Mouse (Mus musculus) left cerebral cortex, postnatal 10 days (tissue): Measurements from ENCODE around the gene Nfib. TPM values are rescaled to one million over a fixed set of nuclear protein-coding genes. Genes with fewer than 3 reads are reported as not detected.

Experiments used
- DNase-seq, 2 experiments: peaks; one replicate each; pipeline ENCODE4 v3.0.0; 2021 to 2022; ENCODE audit warnings: low spot score in 2 of 2, mixed read lengths in 1 of 2; ENCODE audit errors: extremely low spot score in 1 of 2
- intact Hi-C: fragments of 180-260 bp; cut with DNase I; formaldehyde crosslinking; loops from one replicate; pipeline ENCODE4 v1.15.1; 2025
- total RNA-seq, 2 experiments: library from RNA; stranded (reverse); gene quantifications; 2 replicates each; pipeline ENCODE4 v1.2.3; 2021

Nfib gene
- total RNA-seq, 2 experiments from 2014 or later = 105 to 109 TPM

- no peak for DNase-seq
- intact Hi-C loops = no loop called here
Observed at GRCm38 (mm10) chr4:82558816-82559215, 146.7 kb downstream of the Nfib start.

DNA sequence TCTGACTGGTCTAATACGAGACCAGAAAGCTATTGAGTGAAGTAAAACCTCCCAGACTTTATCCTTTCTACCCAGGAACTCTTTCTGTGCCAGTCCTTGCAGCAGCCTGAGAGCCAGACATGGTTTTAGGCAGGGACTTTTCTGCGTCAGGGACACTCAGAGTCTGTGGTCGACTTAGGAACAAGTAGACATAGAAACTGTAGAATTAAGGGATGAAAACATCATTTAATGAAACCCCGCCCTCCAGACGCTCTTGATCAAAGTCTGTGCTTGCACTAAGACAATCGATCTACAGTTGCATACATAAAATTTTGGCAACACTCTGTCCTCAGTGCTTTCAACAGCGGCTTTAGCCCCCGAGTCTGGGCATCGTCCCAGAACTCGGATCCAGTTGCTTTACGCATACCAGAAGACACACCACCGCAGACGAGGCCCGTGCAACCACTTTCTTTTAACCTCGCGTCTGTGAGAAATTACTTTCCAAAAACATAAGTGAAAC is 149.8 kb downstream of the Nfib start:
- peak in 1 of 2 experiments; percentile 36 for DNase-seq
- intact Hi-C loops = no loop called here

- intact Hi-C loops = no loop called here
- DNase-seq = no peak
Observed at GRCm38 (mm10) chr4:82553658-82554057, 151.9 kb downstream of the Nfib start.

GRCm38 (mm10) chr4:82552238-82552637 is 153.3 kb downstream of the Nfib start:
- intact Hi-C loops = no loop called here
- DNase-seq = no peak

GRCm38 (mm10) chr4:82549762-82550380 is 155.7 kb downstream of the Nfib start:
- no peak for DNase-seq
- intact Hi-C loops = no loop called here

DNA sequence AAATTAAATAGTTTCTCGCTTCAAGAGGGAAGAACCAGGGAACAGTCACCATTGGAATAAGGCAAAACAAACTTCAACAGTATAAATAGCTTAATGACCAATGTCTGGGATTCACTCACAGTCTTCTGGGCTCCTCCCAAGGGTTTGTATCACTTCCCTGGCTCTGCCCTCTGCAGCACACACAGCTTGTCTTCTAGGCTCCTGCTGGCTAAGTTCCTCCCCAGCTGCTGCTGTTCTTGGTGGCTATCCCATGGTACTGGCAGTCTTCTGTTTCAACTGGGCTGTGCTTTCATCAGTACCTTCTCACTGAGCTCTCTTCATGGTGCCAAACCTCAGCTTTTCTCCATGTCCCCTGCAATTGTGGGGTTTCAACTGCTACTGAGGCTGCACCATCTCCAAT is 157.3 kb downstream of the Nfib start:
- DNase-seq = no peak
- intact Hi-C loops = no loop called here

GRCm38 (mm10) chr4:82543936-82544335 is 161.6 kb downstream of the Nfib start:
- intact Hi-C loops = loop anchor here (5.0 kb wide), 1 partner anchor 68 kb away; no protein-coding TSS in a partner anchor
- no peak for DNase-seq

- intact Hi-C loops = loop anchor here (5.0 kb wide), 1 partner anchor 69 kb away; no protein-coding TSS in a partner anchor
- no peak for DNase-seq
Observed at GRCm38 (mm10) chr4:82543398-82543740, 162.2 kb downstream of the Nfib start.

GRCm38 (mm10) chr4:82542656-82543397 is 162.7 kb downstream of the Nfib start:
- intact Hi-C loops = loop anchor here (5.0 kb wide), 1 partner anchor 69 kb away; no protein-coding TSS in a partner anchor
- no peak for DNase-seq

GRCm38 (mm10) chr4:82541894-82542510 is 163.5 kb downstream of the Nfib start:
- intact Hi-C loops = loop anchor here (5.0 kb wide), 1 partner anchor 70 kb away; no protein-coding TSS in a partner anchor
- DNase-seq = peak; percentile 75 to 88

DNA sequence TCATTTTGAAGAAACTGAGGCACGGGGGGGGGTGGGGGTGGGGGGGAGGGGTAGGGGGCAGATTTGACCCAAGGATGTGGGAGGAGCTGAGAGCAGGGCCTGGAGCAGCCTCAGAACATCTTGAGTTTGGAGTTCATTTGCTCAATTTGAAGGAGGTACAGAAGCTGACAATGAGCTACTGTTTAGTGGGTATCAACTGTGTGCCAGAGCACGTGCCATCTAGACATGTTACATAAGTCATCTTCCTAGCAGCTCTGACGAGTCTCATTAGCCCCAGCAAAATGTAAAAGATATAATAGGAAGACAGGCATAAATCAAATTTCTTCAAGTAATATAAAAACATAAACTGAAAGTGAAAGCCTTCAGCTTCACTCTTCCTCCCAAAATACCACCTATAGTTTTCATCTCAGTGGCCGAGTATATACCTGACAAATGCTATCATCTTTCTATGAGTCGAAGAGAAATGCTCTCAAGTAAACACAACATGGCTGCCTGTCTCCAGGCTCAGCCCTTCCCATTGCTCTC is 165.0 kb downstream of the Nfib start:
- intact Hi-C loops = loop anchor here (5.0 kb wide), 1 partner anchor 72 kb away; no protein-coding TSS in a partner anchor

DNA sequence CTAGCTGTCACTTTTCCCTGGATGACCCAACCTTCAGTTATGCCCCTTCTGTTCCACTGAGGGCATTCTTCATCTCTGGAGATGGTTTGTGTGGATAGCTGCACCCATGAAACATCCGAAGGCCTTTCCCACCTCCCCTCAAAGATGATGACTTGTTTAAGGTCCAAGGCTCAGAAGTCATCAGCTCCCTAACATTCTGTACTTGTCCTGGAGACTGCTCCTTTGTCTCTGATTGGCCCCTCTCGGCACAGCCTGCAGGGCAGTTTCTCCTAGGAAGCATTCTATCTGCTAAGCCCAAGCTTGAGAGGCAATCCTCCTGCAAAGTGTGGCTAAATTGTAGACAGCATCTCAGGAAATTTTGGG is 165.5 kb downstream of the Nfib start:
- intact Hi-C loops = loop anchor here (5.0 kb wide), 1 partner anchor 72 kb away; no protein-coding TSS in a partner anchor
- DNase-seq = no peak

More for the DNA sequence above, 165.0 kb downstream of the Nfib start:
- DNase-seq = no peak

GRCm38 (mm10) chr4:82539406-82540047 is 166.0 kb downstream of the Nfib start:
- intact Hi-C loops = loop anchor here (2.0 to 10.0 kb wide), 4 partner anchors 37 to 395 kb away; no protein-coding TSS in a partner anchor
- no peak for DNase-seq

GRCm38 (mm10) chr4:82538815-82539214 is 166.7 kb downstream of the Nfib start:
- intact Hi-C loops = loop anchor here (2.0 to 10.0 kb wide), 3 partner anchors 36 to 396 kb away; no protein-coding TSS in a partner anchor
- DNase-seq = no peak

DNA sequence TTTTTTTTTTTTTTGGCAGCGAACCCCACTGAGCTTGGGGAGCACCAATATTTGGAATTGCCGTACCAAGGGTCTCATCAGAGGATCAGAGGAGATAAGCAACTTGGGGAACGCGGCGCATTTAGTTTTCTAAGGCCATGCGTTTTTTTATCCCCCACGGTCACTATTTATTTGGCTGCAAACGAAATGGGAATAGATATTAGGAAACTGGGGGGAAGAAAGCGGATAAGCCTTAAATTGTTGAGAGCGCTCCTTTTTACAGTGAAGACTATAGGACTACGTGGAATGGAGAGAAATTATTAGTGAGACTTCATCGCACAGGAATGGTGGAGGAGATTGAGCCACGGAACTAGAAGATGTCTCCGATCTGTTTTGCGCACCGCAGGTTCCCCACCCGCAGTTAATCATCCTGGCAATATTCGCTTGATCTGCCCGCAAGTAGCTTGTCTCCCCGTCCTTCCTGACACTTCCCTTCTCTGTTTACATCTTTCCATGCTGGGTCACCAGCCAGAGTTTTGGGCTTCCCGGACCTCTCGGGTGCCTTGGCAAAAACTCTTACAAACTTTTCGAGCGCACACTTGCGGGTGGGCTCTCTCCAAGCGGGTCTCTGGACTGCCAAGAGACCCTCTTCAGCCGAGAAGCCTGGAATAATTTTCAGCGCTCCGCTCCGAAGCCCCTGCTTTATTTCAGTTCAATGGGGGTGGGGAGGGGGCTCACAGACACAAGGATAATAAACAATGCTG is 167.3 kb downstream of the Nfib start:
- DNase-seq = no peak
- intact Hi-C loops = loop anchor here (2.0 to 10.0 kb wide), 3 partner anchors 35 to 397 kb away; no protein-coding TSS in a partner anchor

DNA sequence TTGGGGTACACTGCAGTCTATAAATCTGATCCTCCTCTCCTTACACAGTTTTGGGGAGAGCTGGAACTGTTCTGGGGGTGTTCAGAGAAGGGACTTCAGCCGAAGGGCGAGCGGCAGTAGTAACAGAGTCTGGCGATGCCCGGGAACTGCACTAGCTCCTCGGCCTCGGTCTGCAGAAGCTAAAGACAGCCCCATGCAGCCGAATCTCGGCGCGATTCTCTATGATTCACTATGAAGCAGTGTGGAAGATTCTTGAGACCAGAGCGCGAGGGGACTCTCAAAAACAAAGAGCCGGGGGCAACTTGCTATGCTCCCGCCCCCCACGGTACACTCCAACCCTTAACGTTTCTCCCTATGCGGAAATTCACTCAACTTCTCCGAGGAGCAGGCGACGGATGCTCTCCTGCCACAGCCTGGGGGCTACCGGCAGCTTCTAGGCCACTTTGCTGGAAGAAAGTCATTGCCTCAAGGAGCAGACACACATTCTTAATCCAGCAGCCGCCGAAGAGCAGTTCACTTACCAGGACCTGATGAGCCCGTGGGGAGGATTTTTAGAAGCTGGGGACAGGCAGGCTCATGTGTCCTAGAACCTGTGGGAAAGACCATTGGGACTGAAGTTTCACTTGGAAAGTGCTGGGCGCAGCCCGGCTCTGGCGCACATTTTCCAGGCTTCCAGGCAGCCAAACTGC is 168.1 kb downstream of the Nfib start:
- intact Hi-C loops = loop anchor here (2.0 to 10.0 kb wide), 4 partner anchors 25 to 971 kb away; no protein-coding TSS in a partner anchor
- peak in 1 of 2 experiments; percentile 44 for DNase-seq
